Mouse (Mus musculus) WW6 (cell line): ENCODE measurements at regions not wholly inside any gene's neighbourhood (a gene's known extent, or its start where the extent isn't known, plus 50 kb on each side); places are given as distances from the start of the nearest gene placed in this dataset.

Source experiments
- DNase-seq: peaks from one replicate; pipeline ENCODE4 v3.0.0-alpha.2; 2013; ENCODE audit warnings: low read depth, low spot score

DNA sequence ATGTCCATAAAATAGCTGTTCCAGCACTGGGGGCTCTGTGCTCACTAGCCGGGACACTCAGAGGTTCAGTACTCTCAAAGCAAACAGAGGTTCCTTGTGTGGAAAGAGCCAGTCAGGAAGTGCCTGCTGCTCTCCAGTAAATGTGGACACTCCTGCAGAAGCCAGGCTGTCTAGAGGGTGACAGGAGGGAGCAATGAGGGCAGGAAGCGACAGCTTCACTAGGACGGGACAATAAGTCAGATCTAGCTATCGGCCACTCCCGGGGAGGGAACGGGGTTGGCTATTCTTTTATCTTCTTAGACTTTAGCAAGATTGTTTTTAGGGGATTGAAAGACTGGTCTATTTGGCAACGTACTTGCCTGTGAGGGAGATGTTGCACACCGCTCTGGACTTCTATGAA is 154.7 kb upstream of the Klf3 start:
- no peak for DNase-seq

DNA sequence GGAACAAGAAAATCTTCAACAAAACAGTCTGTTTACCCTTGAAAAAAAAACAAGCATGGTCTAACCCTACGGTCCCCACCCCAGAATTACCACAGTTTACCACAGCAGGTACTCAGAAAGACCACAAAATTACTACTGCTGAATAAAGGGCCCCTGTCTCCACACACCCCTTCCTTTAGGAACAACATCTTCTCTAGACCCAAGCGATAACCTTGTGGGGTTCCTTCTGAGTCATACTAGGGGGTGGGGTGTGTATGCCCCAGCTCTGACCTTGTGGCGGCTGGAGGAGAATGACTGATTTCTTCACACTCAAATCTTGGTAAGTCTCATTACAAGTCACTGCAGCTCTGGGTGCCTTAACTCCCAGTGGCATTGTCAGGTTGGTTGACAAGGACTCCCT is 151.8 kb upstream of the Klf3 start:
- no peak for DNase-seq

DNA sequence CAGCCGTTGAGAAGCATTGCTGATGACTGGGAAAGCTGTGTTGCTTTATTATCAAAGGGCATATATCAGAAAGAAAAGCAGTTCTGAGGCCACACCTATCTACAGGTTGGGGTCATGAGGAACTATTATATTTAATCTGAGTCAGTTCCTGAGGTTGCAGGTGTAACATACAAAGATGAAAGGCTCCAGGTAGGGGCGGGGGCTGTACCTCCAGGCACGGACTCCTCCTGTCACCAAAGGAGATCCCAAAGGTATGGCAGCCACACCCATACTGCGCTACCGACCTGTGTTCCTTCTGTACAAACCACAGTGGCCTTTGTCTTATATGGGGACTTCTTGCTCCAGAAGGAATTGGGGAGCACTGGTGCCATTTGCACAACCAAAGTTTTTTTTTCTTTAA is 149.4 kb upstream of the Klf3 start:
- DNase-seq: no peak

DNA sequence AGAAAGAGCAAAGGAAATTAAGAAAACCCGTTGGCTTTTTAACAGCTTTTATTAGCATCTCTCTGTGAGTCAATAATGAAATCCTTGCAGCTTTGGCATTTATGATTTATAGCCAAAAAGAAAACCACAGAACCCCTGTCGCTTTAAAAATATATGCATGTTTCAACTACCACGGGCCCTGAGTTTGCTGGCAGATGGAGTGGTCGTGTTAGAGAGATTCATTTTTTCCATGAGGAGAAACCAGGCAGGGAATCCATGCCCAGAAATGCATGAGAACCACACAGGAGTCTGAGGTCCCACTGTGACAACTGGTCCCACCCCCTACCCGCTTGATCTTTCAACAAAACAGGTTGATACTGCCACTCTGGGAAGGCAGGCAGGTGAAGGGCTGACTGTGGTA is 147.9 kb upstream of the Klf3 start:
- DNase-seq: no peak

DNA sequence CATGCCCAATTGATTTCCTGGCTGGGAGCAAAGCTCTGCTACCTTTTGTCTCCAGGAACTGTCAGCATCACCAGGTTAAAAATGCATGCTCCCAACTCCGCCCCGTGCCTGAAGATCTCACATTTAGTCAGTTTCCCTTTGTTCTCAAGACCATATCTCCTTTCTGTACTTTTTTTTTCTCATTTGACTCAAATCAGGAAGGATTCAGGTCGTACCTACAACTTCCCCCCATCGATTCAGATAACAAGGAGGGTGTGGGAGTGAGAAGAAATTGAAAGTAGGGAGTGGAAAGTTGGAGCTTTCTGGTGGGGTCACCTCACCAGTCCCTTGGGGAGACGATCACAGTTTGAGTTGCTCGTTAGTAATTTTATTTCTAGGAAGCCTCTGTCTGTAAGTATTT is 141.2 kb upstream of the Klf3 start:
- no peak for DNase-seq

DNA sequence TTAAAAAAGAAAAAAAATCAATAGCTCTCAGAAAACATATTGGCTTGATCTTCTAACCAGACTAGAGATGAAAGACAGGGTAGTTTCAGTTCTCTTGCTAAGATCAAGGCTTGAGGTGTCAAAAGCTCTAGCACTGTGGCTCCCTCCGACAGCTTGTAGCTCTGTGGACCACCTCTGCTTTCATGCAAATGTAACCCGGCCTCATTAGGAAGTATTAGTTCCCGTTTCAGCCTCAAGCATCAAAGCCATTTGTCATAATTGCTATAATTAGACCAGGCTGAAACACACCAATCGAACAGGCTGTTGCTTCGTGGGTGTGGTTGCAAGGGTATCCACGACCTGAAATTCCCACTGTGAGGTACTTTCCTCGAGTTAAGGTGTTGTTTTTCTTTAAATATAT is 140.7 kb upstream of the Klf3 start:
- DNase-seq: no peak

DNA sequence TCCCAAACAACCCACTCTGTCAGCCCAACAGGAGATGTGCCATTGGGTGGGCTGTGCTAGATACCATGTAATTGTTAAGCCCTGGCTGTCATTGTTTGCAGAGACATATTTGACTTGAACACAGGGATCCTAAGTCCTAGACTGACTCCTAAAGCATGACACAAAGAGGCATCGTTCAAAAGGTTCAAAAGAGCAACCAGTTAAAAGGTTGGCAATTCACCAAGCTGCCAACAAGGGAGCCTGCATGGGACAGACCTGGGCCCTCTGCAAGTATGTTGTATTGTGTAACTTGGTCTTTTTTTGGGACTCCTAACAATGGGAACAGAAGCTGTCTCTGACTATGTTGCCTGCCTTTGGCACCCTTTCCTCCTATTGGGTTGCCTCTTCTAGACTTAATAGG is 139.4 kb upstream of the Klf3 start:
- DNase-seq: no peak

DNA sequence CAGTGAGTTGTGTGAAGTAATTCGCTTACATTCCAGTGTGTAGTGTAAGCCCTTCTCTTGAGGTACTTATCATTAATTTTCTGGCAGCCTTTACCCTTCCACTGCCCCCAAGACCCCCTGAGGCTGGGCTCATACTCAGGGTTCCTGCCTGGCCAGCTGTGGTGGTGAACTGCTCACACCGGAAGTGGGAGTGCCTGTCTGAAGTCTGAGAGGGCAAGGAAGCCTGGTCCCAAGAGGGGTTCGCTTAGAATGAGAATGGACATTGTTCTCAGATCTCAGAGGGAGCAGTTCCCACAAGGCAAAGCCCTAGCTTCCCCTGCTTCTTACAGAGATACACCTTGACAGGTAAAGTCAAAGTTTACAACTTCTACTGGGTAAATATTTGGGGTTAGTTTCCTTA is 138.1 kb upstream of the Klf3 start:
- no peak for DNase-seq

DNA sequence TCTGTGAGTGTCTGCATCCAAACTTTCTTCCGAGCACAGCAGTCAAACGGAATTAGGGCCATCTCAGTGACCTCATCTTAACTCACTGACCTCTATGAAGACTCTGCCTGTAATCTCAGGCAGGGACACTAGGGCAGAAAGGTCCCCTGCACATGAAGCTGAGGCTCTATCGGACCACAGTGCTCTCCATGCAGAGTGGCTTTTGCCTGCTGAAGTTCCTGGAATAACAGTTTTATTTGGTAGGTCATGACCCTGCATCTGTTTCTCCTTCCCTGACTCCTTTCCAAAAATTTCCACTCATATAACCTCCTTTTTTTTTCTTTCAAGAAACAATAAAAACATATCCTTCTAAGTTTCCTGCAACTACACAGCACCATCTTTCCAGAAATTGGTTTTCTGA is 136.9 kb upstream of the Klf3 start:
- no peak for DNase-seq

DNA sequence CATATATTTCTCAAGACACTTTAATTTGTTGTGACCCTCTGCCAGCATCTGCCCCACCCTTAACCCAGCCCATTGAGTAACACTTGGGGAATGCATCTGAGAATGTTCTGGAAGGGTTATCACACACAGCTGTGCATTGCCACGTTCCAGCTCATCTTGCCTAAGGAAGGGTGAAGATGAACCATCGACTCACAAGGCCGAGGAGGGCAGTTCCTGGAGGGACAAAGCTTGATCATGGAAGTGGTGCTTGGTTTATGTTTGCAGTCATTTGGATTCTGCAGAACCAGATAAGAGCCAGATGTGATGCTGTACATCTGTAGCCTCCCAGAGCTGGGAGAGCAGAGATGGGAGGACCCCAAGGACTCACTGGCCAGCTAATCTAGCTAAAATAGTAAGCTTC is 136.1 kb upstream of the Klf3 start:
- no peak for DNase-seq

DNA sequence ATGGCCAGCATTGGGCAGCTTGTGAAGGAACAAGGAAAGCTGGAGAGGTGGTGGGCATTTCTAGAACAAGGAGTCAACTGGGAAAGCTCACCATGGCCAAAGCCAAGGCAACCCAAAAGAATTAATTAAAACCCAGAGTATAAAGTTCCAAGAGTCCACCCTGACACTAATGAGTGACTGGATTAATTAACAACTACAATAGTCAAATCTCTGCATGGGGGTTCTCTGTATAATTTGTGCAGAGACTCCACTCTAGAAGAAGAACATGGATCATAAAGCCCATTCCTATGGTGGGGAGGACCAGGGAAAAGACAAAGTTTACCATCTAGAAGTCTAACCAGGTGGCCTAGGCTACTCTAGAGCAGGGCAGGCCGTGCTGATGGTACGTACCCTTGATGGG is 129.3 kb upstream of the Klf3 start:
- no peak for DNase-seq

DNA sequence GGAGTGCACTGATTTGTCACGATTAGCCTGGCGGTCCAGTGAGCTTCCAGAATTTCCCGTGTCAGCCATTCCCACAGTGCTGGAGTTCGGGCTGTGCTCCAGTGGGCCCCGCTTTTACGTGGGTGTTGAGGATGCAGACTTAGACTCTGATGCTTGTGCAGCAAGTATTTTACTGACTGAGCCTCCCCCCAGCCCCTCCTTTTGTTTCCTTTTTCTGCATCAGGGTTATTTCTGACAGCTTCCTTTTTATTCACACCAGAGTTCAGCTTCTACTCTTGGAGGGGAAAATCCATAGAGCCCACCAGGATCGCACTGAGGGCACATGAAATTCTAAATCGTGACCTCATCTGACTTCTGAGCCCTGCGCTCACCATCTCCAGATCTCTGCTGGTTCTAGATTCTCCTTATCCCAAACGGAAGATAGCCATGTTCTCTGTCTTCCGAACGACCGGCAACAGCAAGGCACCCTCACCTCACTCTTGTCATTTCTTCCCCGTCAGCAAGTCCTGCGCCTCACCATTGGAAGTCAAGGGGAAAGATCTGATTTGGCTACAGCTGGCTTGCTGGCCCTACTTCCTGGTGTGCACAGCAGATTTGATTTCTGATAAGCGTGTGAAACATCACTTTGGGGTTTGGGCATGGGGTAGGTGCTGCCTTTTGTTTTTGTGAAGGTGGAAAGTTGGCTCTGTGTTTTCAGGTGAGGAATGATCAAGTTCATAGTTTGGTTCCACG is 126.8 kb upstream of the Klf3 start:
- no peak for DNase-seq

DNA sequence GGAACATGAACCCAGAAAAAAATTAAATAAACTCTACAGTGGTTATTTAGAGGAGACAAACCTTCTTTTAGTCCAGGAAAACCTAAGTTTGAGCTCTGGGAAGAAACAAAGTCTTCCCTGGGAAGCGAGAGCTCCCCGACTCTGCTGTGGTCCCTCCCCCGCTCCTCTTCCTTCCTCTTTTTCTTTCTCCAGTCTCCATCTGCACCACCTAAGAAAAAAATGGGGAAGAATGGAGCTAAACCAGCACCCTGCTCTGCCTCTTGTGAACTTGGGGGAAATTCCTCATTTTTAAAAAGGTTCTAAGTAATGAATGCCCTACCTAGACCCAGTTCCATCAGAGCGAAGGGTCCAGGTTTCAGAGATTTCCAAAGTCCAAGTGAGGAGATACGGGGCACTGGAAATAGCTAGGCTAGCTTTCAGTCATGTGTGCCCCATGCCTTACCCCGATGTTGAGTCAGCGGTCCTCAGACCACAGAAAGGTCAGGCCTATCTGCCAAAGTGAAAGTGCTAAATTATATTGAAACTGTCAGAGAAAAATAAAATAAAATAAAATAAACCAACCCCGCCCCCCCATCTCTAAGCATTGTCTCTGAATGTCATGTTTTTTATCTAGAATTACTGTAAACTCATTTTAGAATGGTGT is 126.1 kb upstream of the Klf3 start:
- no peak for DNase-seq

DNA sequence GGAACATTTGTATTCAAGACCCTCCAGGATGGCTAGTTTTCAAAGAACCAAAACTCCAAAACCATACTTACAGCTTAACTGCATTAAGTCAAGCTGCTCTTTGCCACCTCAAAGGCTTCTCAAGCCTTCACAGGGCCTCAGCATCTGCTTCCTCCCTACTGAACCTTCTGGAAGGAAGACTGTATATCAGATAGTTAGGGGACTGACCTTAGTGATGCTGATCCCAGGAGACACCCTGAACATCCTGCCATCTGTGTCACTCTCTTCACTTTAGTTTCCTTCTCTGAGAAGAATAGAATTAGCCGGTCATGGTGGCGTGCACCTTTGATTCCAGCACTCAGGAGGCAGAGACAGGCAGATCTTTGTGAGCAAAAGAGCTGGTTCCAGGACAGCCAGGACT is 124.5 kb upstream of the Klf3 start:
- no peak for DNase-seq

DNA sequence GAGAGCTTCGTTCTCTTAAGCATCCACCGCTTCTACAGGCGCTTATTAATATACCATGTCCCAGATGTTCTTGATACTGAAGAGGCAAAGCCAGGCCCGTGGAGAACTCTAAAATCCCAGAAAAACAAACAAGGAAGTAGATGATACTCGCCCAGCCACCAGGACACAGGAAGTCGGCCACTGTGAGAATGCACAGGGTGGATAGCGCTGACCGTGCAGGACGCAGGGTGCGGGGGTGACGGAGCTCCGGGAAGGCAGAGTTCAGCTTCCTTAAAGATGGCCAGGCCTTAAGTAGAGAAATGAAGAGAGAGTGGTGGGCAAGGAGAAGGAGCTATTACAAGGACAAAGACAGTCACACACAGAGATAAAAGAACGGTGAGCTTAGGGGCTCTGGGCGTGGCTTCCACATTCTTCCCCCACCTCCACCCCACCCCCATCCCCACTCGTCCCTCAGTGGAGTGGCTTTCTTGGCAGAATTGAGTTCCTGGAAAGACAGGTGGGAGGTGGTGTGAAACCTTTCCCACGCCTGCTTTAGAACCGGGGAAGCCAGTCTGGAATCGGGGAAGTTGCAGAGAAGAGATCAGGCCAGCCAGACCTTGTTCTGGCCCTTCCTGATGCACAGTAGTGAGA is 123.1 kb upstream of the Klf3 start:
- DNase-seq: no peak

DNA sequence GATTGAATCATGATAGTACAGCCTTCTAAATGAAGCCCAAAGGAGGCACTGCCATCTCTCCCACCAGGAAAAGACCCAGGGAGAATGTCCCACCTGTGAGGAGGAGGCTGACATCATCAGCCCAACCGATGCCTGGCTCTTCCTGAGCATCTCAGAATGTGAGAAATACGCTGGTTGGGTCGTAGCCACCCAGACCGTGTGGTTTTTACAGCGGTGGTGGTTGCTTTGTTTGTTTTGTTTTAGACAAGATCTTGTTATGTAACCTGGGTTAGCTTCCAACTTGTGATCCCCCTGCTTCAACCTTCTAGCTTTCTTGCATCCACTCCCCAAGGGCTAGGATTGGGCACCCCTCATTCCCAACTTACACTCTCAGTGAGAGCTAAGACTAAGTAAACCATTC is 122.0 kb upstream of the Klf3 start:
- DNase-seq: no peak

DNA sequence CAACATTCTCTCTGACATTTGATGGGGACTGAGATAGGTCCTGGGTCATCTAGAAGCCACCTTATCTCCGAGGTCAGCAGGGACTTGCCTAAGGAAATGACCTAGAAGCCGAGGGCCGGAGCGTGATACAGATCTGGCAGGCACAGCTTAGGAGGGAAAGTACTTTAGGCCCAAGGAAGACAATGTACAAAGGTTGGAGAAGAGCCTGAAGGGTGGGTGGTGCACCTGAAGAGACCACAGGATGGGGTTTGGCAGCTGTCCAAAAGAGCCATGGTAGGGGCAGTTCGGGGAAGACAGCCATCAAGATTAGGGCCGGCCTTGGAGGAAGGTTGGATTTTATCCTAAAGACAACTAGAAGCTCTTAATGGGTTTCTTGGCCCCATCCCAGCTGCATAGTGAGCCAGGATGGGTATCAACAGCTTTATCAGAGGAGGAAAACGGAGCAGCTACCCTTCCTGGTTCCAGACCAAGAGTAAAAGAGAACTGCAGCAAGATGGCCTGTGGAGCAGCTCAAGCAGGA is 120.8 kb upstream of the Klf3 start:
- DNase-seq: no peak

DNA sequence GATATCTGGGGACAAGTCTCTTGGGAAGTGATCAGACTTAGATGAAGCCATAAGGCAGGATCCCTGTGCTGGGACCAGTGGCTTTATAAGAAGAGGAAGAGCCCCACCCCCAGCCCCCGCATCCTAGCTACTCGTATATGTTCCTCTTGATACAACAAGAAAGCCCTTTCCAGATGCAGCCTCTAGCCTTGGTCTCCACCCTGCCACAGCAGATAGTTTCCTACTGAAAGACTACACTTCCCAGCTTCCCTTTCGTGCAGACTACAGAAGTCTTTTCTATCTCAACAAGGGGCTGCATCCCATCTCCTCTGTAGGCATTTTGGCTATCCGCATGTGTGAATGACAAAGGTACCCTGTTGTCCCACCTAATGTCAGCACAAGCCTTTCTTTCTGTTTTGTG is 119.8 kb upstream of the Klf3 start:
- no peak for DNase-seq

DNA sequence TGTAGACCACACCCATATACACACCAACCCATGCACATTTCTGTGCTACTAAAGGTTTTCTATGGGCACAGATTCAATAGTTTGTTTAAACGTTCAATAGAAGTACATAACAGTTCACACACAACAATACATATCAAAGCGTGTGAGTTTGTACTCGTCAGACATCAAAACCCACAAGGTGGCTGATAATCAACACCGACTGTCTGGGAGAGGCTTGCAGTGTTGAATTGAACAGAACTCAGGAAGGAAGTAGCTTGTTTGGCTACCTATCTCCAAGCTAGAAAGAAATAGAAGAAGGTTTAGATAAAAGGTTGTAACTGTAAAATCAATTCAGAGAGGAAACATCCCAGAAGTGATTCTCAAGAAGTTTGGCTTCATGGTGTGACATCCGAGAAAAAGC is 118.9 kb upstream of the Klf3 start:
- no peak for DNase-seq

DNA sequence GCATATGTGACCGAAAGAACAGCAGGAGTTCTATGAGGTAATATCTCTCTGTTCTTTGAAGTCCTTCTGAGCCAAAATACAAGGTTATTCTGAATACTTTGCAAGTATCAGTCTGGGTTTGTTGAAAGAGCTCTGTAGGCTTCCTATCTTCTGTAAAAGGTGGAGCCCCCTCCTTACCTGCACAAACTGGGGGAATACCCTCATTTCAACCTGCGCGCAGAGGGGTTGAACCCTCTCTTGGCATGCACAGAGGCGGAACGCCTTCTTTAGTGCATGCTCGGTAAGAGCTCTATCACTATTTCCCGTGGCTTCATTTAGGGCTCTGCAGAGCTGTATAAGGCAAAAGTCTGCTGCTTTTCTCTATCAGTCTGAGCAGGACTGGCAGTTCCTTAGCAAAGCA is 113.0 kb upstream of the Klf3 start:
- DNase-seq: no peak

DNA sequence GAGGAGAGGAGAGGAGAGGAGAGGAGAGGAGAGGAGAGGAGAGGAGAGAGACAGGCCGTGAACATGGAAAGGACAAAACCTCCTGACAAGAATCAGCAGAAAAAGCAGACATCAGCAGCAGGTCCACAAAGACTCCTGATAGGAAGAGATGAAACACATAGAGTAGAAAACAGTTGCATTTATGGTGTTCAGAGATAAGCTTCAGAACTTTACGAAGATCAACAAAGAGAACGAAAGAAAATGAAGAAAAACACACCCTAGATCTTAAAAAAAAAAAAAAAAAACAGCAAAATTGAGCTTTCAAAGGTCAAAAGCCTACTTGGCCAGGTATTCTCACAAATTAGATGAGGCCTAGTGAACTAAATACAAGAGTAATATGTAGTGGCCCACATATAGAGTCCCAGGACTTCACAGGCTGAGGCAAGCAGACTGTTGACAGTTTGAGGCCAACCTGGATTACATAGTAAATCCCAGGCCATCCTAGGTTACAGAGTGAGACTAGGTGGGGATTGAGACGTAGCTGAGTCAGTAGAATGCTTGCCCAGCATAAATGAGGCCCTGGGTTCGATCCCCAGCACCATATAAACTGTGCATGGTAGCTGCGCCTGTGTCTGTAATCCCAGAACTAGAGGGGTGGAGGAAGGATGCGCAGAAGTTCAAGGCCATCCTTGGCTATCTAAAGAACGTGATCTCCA is 111.6 kb upstream of the Klf3 start:
- DNase-seq: no peak

DNA sequence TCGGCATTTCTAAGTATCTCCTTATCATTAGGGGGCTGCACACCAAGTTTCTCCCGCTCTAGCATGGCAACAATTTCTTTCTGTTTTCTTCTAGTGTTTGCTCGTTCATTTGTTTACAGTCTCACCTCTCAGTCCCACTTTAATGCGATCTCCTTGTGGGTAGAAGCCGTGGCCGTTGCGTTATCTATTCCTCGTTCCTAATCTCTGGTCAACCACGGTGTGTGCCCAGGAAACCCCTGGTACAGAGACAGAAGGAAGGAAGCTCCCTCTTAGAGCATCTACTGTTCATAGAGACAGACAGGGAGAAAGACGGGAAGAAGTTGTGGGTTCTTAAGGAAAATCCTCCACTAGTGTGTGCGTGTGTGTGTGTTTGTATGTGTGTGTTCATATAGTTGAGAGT is 110.9 kb upstream of the Klf3 start:
- DNase-seq: no peak

DNA sequence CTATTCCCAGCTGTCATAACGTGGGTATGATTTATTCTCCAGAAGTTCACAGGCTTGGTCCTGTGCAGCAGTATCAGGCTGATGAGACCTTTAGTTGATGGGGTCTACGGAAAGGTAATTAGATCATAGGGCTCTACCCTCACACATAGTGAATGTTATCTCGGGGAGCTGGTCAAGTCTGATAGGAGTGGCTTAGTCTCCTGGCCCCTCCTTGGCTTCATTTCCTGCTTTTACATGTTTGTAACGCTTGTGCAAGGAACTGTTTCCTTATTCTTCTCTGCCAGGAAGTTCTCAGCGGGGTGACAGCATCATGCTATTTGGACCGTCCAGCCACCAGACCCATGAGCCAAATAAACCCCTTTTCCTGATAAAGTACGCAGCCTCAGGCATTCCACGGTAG is 109.6 kb upstream of the Klf3 start:
- DNase-seq: no peak
